Mouse (Mus musculus): ENCODE data around the gene Fbxl2.
A peak's percentile ranks its signal among the peaks of the same experiment; 100 is the strongest.

Fbxl2 gene

DNA sequence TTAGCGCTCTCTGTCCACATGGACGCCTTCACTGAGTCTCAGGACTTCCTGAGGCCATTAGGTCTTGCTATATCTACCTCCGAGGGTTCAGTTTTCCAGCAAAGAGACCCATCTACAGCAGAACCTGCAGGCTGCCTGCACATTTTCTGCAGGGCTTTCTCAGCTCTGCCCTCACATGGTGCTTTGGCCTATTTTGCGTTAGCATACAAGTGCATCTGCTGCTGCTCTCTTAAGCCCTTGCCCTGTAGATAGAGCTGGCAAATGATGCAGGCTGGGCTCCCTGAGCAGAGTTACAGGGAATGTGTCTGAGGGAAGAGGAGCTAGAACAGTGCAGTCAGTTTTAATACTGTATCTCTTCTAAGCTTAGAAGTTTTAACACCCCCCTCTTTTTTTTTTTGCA, 71.0 kb downstream of the Fbxl2 start:
- DNase-seq (ENCODE audit: low read depth, low spot score) = no peak

- no peak for DNase-seq (ENCODE audit: low read depth, low spot score)
Measured at GRCm38 (mm10) chr9:113973857-113974256, 72.1 kb downstream of the Fbxl2 start.

DNA sequence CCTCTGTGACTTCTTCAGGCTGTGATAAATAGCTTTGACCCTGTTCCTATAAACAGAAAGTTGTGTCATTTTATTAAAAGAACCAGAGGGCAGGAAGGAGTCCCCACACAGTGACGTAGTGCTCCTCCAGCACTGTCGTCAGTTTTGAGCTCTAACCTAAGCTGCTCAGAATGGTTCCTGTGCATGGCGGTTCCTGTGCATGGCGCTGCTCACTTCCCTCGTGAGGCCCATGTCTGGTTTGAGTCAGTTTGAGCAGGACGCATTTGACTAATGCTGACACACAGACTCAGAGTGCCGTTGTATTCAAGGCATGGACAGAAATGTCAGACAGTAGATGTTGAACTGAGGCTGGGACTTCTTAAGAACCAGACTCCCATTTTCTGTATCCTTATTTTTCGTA, 74.4 kb downstream of the Fbxl2 start:
- DNase-seq (ENCODE audit: low read depth, low spot score) = peak; percentile 38

DNA sequence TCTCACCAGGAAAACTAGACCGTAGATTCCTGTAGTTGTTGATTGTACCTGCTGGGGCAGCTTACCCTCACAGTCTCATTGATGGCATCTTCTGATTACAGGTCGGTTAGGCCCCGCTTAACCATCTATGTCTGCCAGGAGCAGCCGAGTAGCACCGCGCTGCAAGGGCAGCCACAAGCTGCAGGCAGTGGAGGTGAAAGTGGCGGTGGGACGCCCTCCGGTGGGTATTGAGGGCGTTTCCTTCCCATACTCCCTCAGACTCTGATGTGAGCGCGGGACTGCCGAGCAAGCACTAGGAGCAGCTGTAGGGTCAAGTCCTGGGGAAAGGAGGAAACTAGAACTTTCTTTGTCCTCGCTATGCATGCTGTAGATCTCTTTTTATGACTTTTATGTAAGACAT, 76.0 kb downstream of the Fbxl2 start:
- DNase-seq (ENCODE audit: low read depth, low spot score) = peak; percentile 63

GRCm38 (mm10) chr9:113969399-113969798, 76.6 kb downstream of the Fbxl2 start:
- DNase-seq (ENCODE audit: low read depth, low spot score) = no peak

GRCm38 (mm10) chr9:113968967-113969366, 77.0 kb downstream of the Fbxl2 start:
- no peak for DNase-seq (ENCODE audit: low read depth, low spot score)

GRCm38 (mm10) chr9:113966838-113967237, 79.2 kb downstream of the Fbxl2 start:
- DNase-seq (ENCODE audit: low read depth, low spot score) = no peak

DNA sequence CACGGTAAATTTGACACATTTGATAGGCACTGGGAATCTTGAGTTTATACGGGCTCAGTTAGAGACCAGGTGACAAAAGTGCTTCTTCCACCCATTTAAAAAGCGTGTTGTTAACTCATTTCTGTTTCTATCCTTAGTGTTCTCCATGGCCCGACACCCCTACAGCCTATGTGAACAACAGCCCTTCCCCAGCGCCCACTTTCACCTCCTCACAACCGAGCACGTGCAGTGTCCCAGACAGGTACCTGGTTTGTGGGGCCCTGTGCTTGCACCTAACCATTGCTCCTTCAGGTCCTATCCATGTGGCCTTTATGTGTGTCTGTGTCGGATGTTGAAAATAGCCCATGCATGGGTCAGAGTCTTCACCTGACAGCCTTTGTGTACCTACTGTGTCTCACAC, 81.6 kb downstream of the Fbxl2 start:
- DNase-seq (ENCODE audit: low read depth, low spot score) = no peak

DNA sequence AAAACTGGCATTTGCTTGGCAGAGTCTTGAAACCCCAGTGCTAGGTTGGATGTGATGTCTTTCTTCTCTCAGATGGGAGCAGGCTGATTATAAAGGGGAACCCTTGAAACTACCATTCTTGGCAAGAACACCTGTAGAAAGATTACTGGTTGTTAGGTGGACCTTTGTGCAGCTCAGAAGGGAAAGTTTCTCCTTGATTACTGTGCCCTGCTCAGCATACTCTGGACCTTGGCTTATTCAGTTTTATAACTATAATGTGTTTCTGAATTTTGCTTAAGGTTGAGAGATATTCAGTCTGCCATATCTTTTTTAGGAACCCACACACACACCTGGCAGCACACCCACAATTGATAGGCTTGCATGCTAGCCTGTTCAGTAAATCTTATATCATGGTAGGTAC, 82.3 kb downstream of the Fbxl2 start:
- DNase-seq (ENCODE audit: low read depth, low spot score) = no peak

DNA sequence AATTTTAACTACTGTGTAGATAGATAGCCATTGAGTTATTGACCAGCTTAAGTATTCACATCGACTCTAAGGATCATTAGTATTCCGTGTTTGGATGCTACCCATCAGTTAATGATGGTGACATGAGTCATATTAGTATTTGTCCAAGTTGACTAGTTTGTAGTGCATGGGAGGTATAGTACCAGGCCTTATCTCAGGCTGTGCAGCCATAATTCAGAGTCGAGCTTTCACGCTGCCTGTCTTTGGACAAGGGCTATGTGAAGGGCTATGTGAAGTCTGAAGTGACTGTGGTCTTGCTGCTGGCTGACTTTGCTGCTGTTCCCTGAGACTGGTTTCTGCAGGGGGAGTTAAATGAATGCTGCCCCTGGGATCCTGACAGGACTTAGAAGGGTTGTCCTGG, 88.2 kb downstream of the Fbxl2 start:
- no peak for DNase-seq (ENCODE audit: low read depth, low spot score)

GRCm38 (mm10) chr9:113947216-113947615, 98.8 kb downstream of the Fbxl2 start:
- peak; percentile 28 for DNase-seq (ENCODE audit: low read depth, low spot score)

DNA sequence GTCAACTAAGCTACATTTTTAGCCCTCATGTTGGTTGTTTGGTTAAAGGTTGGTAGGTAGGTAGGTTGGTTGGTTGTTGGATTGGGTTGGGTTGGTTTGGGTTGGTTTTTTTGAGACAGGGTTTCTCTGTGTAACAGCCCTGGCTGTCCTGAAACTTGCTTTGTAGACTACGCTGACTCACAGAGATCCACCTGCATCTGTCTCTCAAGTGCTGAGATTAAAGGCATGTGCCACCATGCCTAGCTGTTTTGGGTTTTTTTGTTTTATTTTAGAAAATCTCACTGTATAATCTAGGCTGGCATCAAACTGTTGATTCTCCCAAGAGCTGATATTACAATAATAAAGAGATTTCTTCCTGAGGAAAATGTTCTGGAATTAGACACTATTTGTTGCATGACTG, 102.6 kb downstream of the Fbxl2 start:
- no peak for DNase-seq (ENCODE audit: low read depth, low spot score)

DNA sequence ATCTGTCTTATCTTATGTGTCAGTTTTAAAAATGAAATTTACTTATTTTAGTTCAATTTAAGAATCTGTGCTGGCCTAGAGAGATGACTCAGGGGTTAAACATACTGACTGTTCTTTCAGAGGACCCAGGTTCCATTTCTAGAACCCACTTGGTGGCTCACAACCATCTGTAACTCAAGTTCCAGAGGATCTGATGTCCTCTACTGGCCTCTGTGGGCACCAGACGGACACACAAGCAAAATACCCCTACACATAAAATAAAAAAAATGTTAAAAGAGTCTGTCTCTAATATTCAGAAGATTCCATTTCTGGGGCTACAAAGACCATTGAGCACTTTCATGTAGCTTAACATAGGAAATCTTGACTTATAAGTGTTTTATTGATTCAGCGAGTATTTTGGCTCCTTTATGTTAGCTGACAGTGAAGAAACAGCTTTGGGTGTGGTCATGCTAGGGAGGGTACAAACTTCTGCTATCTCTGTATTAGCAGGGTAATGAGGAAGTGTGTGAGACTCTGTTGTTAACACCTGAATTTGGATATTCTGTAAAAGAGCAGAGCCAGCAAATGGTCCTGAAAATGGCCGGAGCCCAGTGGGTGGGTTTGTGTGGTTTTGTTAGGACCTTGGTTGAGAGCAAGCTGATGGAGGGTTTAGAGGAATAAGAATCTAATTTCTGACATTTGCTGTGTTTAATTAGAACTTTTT, 104.7 kb downstream of the Fbxl2 start:
- no peak for DNase-seq (ENCODE audit: low read depth, low spot score)

GRCm38 (mm10) chr9:113939063-113939850, 106.7 kb downstream of the Fbxl2 start:
- no peak for DNase-seq (ENCODE audit: low read depth, low spot score)

DNA sequence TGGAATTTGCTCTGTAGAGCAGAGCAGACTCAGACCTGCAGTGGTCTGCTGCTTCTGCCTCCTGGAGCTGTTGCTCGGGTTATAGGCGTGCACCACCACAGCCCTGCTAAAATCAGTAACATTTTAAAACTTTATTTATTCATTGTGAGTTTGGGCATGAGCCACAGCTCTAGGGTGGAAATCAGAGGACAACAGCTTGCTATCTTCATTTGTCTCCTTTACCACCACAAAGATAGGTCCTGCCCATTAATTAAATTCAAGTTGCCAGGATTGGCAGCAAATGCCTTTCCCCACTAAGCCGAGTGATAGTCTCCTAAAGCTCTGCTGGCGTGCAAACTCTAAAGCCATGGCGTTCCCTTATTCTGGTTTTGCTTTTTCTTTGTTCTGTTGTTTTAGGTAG, 110.4 kb downstream of the Fbxl2 start:
- DNase-seq (ENCODE audit: low read depth, low spot score) = no peak

GRCm38 (mm10) chr9:113932501-113932900, 113.5 kb downstream of the Fbxl2 start:
- no peak for DNase-seq (ENCODE audit: low read depth, low spot score)

DNA sequence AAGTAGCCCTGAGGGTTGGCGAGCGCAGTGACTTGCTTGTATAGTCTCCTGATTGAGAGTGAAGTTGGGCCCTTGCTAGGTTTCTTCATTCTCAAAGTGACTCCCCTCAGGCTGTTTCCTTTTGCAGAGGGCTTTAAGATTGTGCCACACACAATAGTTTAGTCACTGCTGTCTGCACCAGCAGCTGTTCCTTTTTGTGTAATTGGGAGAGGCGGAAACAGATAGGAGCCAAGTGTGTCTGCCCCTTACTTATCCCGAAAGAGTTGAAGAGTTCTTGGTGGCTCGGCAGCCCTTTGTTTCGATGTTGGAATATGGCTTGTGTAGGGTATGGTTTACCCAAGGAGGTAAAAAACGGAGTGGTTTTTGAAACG, 113.9 kb downstream of the Fbxl2 start:
- peak; percentile 30 for DNase-seq (ENCODE audit: low read depth, low spot score)

DNA sequence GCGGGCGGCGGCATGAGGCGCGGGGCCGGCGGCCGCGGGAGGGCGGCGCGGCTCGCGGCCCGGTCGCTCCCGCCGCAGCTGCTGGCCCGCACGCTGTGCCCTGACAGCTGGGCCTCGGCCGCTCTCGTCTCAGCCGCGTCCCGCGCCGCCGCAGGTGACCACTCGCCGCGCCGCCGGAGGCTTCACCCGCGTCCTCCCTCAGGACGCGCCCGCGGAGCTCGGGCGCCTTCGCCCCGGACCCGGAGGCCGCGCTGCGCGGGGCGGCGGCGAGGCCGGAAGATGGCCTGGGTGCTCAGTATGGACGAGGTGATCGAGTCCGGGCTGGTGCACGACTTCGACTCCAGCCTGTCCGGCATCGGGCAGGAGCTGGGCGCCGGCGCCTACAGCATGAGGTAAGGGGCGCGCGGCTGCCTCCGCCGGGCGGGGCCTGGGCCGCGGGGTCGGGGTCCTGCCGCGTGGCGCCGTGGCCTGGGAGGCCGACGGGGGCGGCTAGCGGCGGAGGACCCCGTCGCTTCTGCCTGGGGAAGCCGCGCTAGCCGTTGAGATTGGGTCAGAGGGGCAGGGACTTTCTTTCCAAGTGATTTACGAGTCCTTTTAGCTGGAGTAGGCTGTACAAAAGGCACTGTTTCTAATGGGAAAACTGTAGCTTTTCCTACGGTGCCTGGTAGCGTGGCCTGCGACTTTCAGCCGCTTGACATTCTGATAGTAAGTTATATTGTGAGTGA, 114.5 kb downstream of the Fbxl2 start:
- DNase-seq (ENCODE audit: low read depth, low spot score) = peak; percentile 43

DNA sequence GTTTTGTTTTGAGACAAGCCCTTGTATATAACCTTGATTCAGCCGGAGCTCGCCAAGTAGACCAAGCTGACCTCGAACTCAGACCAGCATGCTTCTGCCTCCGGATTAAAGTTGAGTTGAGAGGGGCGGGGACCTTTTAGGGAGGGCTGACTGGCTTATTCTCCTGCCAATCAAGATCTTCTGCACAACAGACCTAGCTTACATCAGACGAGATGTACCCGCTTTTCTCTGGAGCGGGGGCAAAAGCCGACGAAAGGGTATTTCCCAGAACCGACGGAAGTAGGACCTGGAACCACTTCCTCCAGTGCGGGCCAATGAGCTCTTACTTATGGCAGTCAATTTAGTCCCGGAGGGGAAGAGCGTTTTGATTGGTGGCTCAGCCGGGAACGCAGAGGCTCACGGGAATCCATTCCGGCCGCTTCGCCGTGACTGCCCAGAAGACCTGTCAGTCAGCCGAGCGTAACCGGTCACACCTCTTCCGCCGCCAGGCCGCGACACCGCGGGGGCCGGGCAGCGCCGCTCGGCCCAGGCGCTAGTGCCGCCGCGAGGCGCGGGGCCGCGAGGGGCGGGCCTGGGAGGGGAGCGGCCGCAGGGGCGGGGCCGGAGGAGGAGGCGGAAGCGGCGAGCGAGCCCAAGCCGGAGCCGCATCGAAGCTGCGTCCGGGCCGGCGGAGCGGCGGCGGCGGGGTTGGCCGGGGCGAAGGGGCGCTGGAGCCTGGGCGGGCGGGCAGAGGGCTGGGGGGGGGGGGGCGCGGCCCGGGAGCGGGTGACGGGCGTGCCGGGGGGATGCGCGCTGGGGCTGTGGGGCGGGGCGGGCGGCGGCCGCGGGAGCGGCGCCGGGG, 115.2 kb downstream of the Fbxl2 start, which contains the start of gene Ubp1:
Ubp1 (plus strand) TSS at position 401 of the 841 bp plus-strand sequence.
- DNase-seq (ENCODE audit: low read depth, low spot score) = peak; percentile 98

DNA sequence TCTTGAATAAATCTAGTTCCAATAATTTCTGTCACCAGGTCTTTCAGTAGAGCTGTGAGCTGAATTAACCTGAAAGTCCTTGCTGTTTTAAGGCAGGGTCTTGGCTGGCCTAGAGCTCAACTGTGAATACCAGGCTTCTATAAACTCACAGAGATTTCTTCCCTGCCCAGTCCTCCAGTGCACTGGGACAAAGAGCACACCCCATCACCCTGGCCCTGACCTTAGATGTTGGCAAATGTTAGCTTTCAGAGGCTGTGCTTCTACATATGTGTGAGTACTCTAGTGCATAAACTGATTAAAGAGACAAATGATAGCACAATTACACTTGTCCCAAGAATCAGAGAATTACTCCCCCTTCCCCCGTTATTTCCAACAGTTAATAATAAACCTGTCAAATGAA, 116.3 kb downstream of the Fbxl2 start:
- DNase-seq (ENCODE audit: low read depth, low spot score) = no peak

DNA sequence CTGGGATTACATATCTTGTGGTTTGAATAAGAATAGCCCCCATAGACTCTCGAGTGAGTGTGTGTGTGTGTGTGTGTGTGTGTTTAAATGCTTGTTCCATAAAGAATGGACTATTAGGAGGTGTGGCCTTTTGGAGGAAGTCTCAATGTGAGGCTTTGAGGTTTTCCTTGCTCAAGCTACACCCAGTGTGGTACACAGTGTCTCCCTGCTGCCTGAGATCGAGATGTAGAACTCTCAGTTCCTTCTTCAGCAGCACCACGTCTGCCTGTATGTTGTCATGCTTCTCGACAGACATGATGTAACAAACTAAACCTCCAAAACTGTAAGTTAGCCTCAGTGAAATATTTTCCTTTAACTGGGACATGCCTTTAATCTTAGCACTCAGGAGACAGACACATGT, 117.4 kb downstream of the Fbxl2 start:
- no peak for DNase-seq (ENCODE audit: low read depth, low spot score)

DNA sequence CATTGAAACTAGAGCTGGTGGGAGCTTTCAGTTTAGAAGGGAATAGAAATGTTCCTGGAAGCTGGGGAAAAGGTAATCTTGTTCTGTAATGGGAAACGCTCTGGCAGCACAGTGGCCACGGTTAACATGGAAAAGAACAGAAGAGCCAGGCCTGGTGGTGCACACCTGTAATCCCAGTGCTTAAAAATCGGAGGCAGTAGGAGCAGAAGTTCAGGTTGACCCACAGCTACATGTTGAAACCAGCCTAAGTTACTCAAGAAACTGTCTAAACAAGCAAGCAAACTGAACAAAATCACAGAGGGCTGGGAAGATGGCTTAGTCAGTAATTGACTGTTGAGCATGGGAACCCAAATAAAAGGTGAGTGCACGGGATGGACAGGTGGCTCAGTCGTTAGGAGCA, 121.1 kb downstream of the Fbxl2 start:
- no peak for DNase-seq (ENCODE audit: low read depth, low spot score)

Data from ZHBTc4 (cell line).